Mouse (Mus musculus): Measurements from ENCODE around the gene Fam214a. TPM values are rescaled to one million over a fixed set of nuclear protein-coding genes. Genes with fewer than 3 reads are reported as not detected.

Fam214a gene
- polyA plus RNA-seq, 1 experiment from 2014 or later: 14.8 TPM

- 79% methylated on average over 2 of the region's 2 CpGs for WGBS
These were observed 43.7 kb downstream of the Fam214a start for GRCm38 (mm10) chr9:74996349-74996748.

GRCm38 (mm10) chr9:74997976-74998375, 45.3 kb downstream of the Fam214a start:
- no peak overlapping the region for H3K4me3 ChIP-seq (ENCODE audit: low read depth, low read length)
- no peak overlapping the region for H3K9ac ChIP-seq (ENCODE audit: low read length)
- DNase-seq (ENCODE audit: low spot score) (no peak), ATAC-seq (ENCODE audit: insufficient read depth, low FRiP score, low TSS enrichment) (no peak)
- no peak overlapping the region for H3K27ac ChIP-seq (ENCODE audit: low read depth, low read length)
- no peaks in the 10 kb centered on the region for H3K36me3 ChIP-seq (ENCODE audit: control insufficient read depth, insufficient read depth, low read length)
- H3K27me3 ChIP-seq (ENCODE audit: control insufficient read depth, insufficient read depth, low read length): no peaks in the 10 kb centered on the region
- H3K9me3 ChIP-seq (ENCODE audit: control insufficient read depth, low read length): no peaks in the 10 kb centered on the region
- no peak overlapping the region for H3K4me2 ChIP-seq (ENCODE audit: low read depth)
- no peaks in the 10 kb centered on the region for H3K4me1 ChIP-seq (ENCODE audit: control insufficient read depth, insufficient read depth, low read length)

More at GRCm38 (mm10) chr9:74996349-74996748, 43.7 kb downstream of the Fam214a start:
- Histone ChIP-seq H3K9me3 (ENCODE audit: control insufficient read depth, low read length) (no peaks in the 10 kb centered on the region), H3K9ac (ENCODE audit: low read length) (no peak overlapping the region), H3K4me3 (ENCODE audit: low read depth, low read length) (no peak overlapping the region), H3K4me1 (ENCODE audit: control insufficient read depth, insufficient read depth, low read length) (no peaks in the 10 kb centered on the region), H3K36me3 (ENCODE audit: control insufficient read depth, insufficient read depth, low read length) (no peaks in the 10 kb centered on the region), H3K27ac (ENCODE audit: low read depth, low read length) (no peak overlapping the region), H3K27me3 (ENCODE audit: control insufficient read depth, insufficient read depth, low read length) (no peaks in the 10 kb centered on the region), H3K4me2 (ENCODE audit: low read depth) (no peak overlapping the region)
- no peak for DNase-seq (ENCODE audit: low spot score)
- ATAC-seq (ENCODE audit: insufficient read depth, low FRiP score, low TSS enrichment): no peak

GRCm38 (mm10) chr9:75001006-75001405, 48.3 kb downstream of the Fam214a start:
- Histone ChIP-seq H3K4me2 (ENCODE audit: low read depth) (no peak overlapping the region), H3K4me3 (ENCODE audit: low read depth, low read length) (no peak overlapping the region), H3K9ac (ENCODE audit: low read length) (no peak overlapping the region), H3K9me3 (ENCODE audit: control insufficient read depth, low read length) (no peaks in the 10 kb centered on the region), H3K4me1 (ENCODE audit: control insufficient read depth, insufficient read depth, low read length) (no peaks in the 10 kb centered on the region), H3K27ac (ENCODE audit: low read depth, low read length) (no peak overlapping the region), H3K27me3 (ENCODE audit: control insufficient read depth, insufficient read depth, low read length) (no peaks in the 10 kb centered on the region), H3K36me3 (ENCODE audit: control insufficient read depth, insufficient read depth, low read length) (no peaks in the 10 kb centered on the region)
- DNase-seq (ENCODE audit: low spot score): no peak
- 81% methylated on average over 6 of the region's 6 CpGs for WGBS
- ATAC-seq (ENCODE audit: insufficient read depth, low FRiP score, low TSS enrichment): no peak

GRCm38 (mm10) chr9:75001611-75002204, 49.0 kb downstream of the Fam214a start:
- Histone ChIP-seq H3K4me2 (ENCODE audit: low read depth) (no peak overlapping the region), H3K36me3 (ENCODE audit: control insufficient read depth, insufficient read depth, low read length) (no peaks in the 10 kb centered on the region), H3K9me3 (ENCODE audit: control insufficient read depth, low read length) (no peaks in the 10 kb centered on the region), H3K4me3 (ENCODE audit: low read depth, low read length) (no peak overlapping the region), H3K4me1 (ENCODE audit: control insufficient read depth, insufficient read depth, low read length) (no peaks in the 10 kb centered on the region), H3K9ac (ENCODE audit: low read length) (no peak overlapping the region), H3K27me3 (ENCODE audit: control insufficient read depth, insufficient read depth, low read length) (no peaks in the 10 kb centered on the region), H3K27ac (ENCODE audit: low read depth, low read length) (no peak overlapping the region)
- DNase-seq (ENCODE audit: low spot score) (no peak), ATAC-seq (ENCODE audit: insufficient read depth, low FRiP score, low TSS enrichment) (no peak)
- 89% methylated on average over 5 of the region's 5 CpGs for WGBS

- H3K27me3 ChIP-seq (ENCODE audit: control insufficient read depth, insufficient read depth, low read length): no peaks in the 10 kb centered on the region
- H3K9ac ChIP-seq (ENCODE audit: low read length): no peak overlapping the region
- no peak overlapping the region for H3K4me2 ChIP-seq (ENCODE audit: low read depth)
- no peak overlapping the region for H3K27ac ChIP-seq (ENCODE audit: low read depth, low read length)
- H3K4me1 ChIP-seq (ENCODE audit: control insufficient read depth, insufficient read depth, low read length): no peaks in the 10 kb centered on the region
- H3K4me3 ChIP-seq (ENCODE audit: low read depth, low read length): no peak overlapping the region
- 71% methylated on average over 3 of the region's 3 CpGs for WGBS
- ATAC-seq (ENCODE audit: insufficient read depth, low FRiP score, low TSS enrichment): no peak
- no peaks in the 10 kb centered on the region for H3K36me3 ChIP-seq (ENCODE audit: control insufficient read depth, insufficient read depth, low read length)
- DNase-seq (ENCODE audit: low spot score): no peak
- no peaks in the 10 kb centered on the region for H3K9me3 ChIP-seq (ENCODE audit: control insufficient read depth, low read length)
These were observed 49.6 kb downstream of the Fam214a start for GRCm38 (mm10) chr9:75002262-75002661.

- 95% methylated on average over 10 of the region's 10 CpGs for WGBS
- no peak for ATAC-seq (ENCODE audit: insufficient read depth, low FRiP score, low TSS enrichment)
These were observed 51.5 kb downstream of the Fam214a start for GRCm38 (mm10) chr9:75004203-75004602.

GRCm38 (mm10) chr9:75016591-75016990, 63.9 kb downstream of the Fam214a start:
- 94% methylated on average over 2 of the region's 2 CpGs for WGBS
- Histone ChIP-seq H3K9me3 (ENCODE audit: control insufficient read depth, low read length) (no peaks in the 10 kb centered on the region), H3K4me2 (ENCODE audit: low read depth) (no peak overlapping the region), H3K9ac (ENCODE audit: low read length) (no peak overlapping the region), H3K27ac (ENCODE audit: low read depth, low read length) (no peak overlapping the region), H3K4me3 (ENCODE audit: low read depth, low read length) (no peak overlapping the region), H3K4me1 (ENCODE audit: control insufficient read depth, insufficient read depth, low read length) (no peaks in the 10 kb centered on the region), H3K36me3 (ENCODE audit: control insufficient read depth, insufficient read depth, low read length) (no peaks in the 10 kb centered on the region), H3K27me3 (ENCODE audit: control insufficient read depth, insufficient read depth, low read length) (no peaks in the 10 kb centered on the region)
- ATAC-seq (ENCODE audit: insufficient read depth, low FRiP score, low TSS enrichment) (no peak), DNase-seq (ENCODE audit: low spot score) (no peak)

More at GRCm38 (mm10) chr9:75004203-75004602, 51.5 kb downstream of the Fam214a start:
- no peaks in the 10 kb centered on the region for H3K4me1 ChIP-seq (ENCODE audit: control insufficient read depth, insufficient read depth, low read length)
- no peak overlapping the region for H3K9ac ChIP-seq (ENCODE audit: low read length)
- no peak overlapping the region for H3K4me3 ChIP-seq (ENCODE audit: low read depth, low read length)
- no peak overlapping the region for H3K27ac ChIP-seq (ENCODE audit: low read depth, low read length)
- DNase-seq (ENCODE audit: low spot score): no peak
- no peaks in the 10 kb centered on the region for H3K36me3 ChIP-seq (ENCODE audit: control insufficient read depth, insufficient read depth, low read length)
- no peak overlapping the region for H3K4me2 ChIP-seq (ENCODE audit: low read depth)
- H3K27me3 ChIP-seq (ENCODE audit: control insufficient read depth, insufficient read depth, low read length): no peaks in the 10 kb centered on the region
- H3K9me3 ChIP-seq (ENCODE audit: control insufficient read depth, low read length): no peaks in the 10 kb centered on the region

- no peaks in the 10 kb centered on the region for H3K9me3 ChIP-seq (ENCODE audit: control insufficient read depth, low read length)
- H3K36me3 ChIP-seq (ENCODE audit: control insufficient read depth, insufficient read depth, low read length): no peaks in the 10 kb centered on the region
- H3K4me2 ChIP-seq (ENCODE audit: low read depth): no peak overlapping the region
- H3K9ac ChIP-seq (ENCODE audit: low read length): no peak overlapping the region
- H3K4me3 ChIP-seq (ENCODE audit: low read depth, low read length): no peak overlapping the region
- H3K4me1 ChIP-seq (ENCODE audit: control insufficient read depth, insufficient read depth, low read length): no peaks in the 10 kb centered on the region
- DNase-seq (ENCODE audit: low spot score) (no peak), ATAC-seq (ENCODE audit: insufficient read depth, low FRiP score, low TSS enrichment) (no peak)
- no peaks in the 10 kb centered on the region for H3K27me3 ChIP-seq (ENCODE audit: control insufficient read depth, insufficient read depth, low read length)
- H3K27ac ChIP-seq (ENCODE audit: low read depth, low read length): no peak overlapping the region
- 92% methylated on average over 6 of the region's 6 CpGs for WGBS
These were observed 66.5 kb downstream of the Fam214a start for GRCm38 (mm10) chr9:75019181-75019580.

- Histone ChIP-seq H3K9me3 (ENCODE audit: control insufficient read depth, low read length) (no peaks in the 10 kb centered on the region), H3K4me3 (ENCODE audit: low read depth, low read length) (no peak overlapping the region), H3K36me3 (ENCODE audit: control insufficient read depth, insufficient read depth, low read length) (no peaks in the 10 kb centered on the region), H3K9ac (ENCODE audit: low read length) (no peak overlapping the region), H3K4me2 (ENCODE audit: low read depth) (no peak overlapping the region), H3K27ac (ENCODE audit: low read depth, low read length) (no peak overlapping the region), H3K27me3 (ENCODE audit: control insufficient read depth, insufficient read depth, low read length) (no peaks in the 10 kb centered on the region), H3K4me1 (ENCODE audit: control insufficient read depth, insufficient read depth, low read length) (no peaks in the 10 kb centered on the region)
- DNase-seq (ENCODE audit: low spot score) (no peak), ATAC-seq (ENCODE audit: insufficient read depth, low FRiP score, low TSS enrichment) (no peak)
- 84% methylated on average over 3 of the region's 3 CpGs for WGBS
These were observed 66.9 kb downstream of the Fam214a start for GRCm38 (mm10) chr9:75019592-75019991.
